Mouse (Mus musculus): ENCODE results near the gene Myocos. TPM values are rescaled to one million over a fixed set of nuclear protein-coding genes. Genes with fewer than 3 reads are reported as not detected.
A peak's percentile ranks its signal among the peaks of the same experiment; 100 is the strongest.

The Myocos gene
- polyA plus RNA-seq, 1 experiment = not detected

GRCm38 (mm10) chr1:162660276-162660860 lies 2.3 kb upstream of the Myocos start:
- H3K27me3 ChIP-seq (replicated peaks; ENCODE audit: control insufficient read depth, insufficient read depth, low read length) = no peaks in the 10 kb centered on the region
- 81% methylated on average over 11 of the region's 11 CpGs for WGBS
- DNase-seq = no peak

GRCm38 (mm10) chr1:162648416-162648815 lies 9.6 kb downstream of the Myocos start:
- DNase-seq = no peak
- Histone ChIP-seq H3K4me1 (ENCODE audit: control insufficient read depth, insufficient read depth, low read length) (no peaks in the 10 kb centered on the region), H3K4me3 (ENCODE audit: insufficient read depth, low read depth, low read length) (no peak overlapping the region), H3K27ac (ENCODE audit: insufficient read depth, low read depth, low read length) (no peak overlapping the region), H3K27me3 (replicated peaks; ENCODE audit: control insufficient read depth, insufficient read depth, low read length) (no peaks in the 10 kb centered on the region), H3K36me3 (ENCODE audit: control insufficient read depth, insufficient read depth, low read length) (no peaks in the 10 kb centered on the region)
- 95% methylated on average over 14 of the region's 14 CpGs for WGBS
- TF ChIP-seq POLR2A (IDR thresholded peaks at IDR 0.05; ENCODE audit: low read depth, low read length) = no peak
- TF ChIP-seq CTCF (conservative IDR thresholded peaks at IDR 0.05; ENCODE audit: insufficient read depth, insufficient read length, low read depth, low read length) = no peak

More at GRCm38 (mm10) chr1:162660276-162660860, 2.3 kb upstream of the Myocos start:
- Histone ChIP-seq H3K4me1 (ENCODE audit: control insufficient read depth, insufficient read depth, low read length) (no peaks in the 10 kb centered on the region; the same call in 1 of the 2 replicates), H3K4me3 (ENCODE audit: insufficient read depth, low read depth, low read length) (no peak overlapping the region), H3K27ac (ENCODE audit: insufficient read depth, low read depth, low read length) (no peak overlapping the region), H3K36me3 (ENCODE audit: control insufficient read depth, insufficient read depth, low read length) (no peaks in the 10 kb centered on the region)
- TF ChIP-seq POLR2A (IDR thresholded peaks at IDR 0.05; ENCODE audit: low read depth, low read length) (no peak), CTCF (conservative IDR thresholded peaks at IDR 0.05; ENCODE audit: insufficient read depth, insufficient read length, low read depth, low read length) (no peak)

- Histone ChIP-seq H3K27me3 (replicated peaks; ENCODE audit: control insufficient read depth, insufficient read depth, low read length) (no peaks in the 10 kb centered on the region), H3K27ac (ENCODE audit: insufficient read depth, low read depth, low read length) (no peak overlapping the region), H3K4me1 (ENCODE audit: control insufficient read depth, insufficient read depth, low read length) (no peaks in the 10 kb centered on the region), H3K36me3 (ENCODE audit: control insufficient read depth, insufficient read depth, low read length) (no peaks in the 10 kb centered on the region), H3K4me3 (ENCODE audit: insufficient read depth, low read depth, low read length) (no peak overlapping the region)
- TF ChIP-seq POLR2A (IDR thresholded peaks at IDR 0.05; ENCODE audit: low read depth, low read length) (no peak), CTCF (conservative IDR thresholded peaks at IDR 0.05; ENCODE audit: insufficient read depth, insufficient read length, low read depth, low read length) (no peak; the same call in 1 of the 2 replicates)
- WGBS = 89% methylated on average over 10 of the region's 10 CpGs
- DNase-seq = no peak
Observed at GRCm38 (mm10) chr1:162646083-162646686, 11.8 kb downstream of the Myocos start.

- H3K27me3 ChIP-seq (replicated peaks; ENCODE audit: control insufficient read depth, insufficient read depth, low read length) = no peaks in the 10 kb centered on the region
- peak; percentile 65 for DNase-seq
- H3K4me1 ChIP-seq (ENCODE audit: control insufficient read depth, insufficient read depth, low read length) = no peaks in the 10 kb centered on the region
- TF ChIP-seq POLR2A (IDR thresholded peaks at IDR 0.05; ENCODE audit: low read depth, low read length) = no peak
- H3K36me3 ChIP-seq (ENCODE audit: control insufficient read depth, insufficient read depth, low read length) = no peaks in the 10 kb centered on the region
- whole genome bisulfite sequencing = 43% methylated on average over 4 of the region's 4 CpGs
- H3K27ac ChIP-seq (ENCODE audit: insufficient read depth, low read depth, low read length) = no peak overlapping the region
- no peak overlapping the region for H3K4me3 ChIP-seq (ENCODE audit: insufficient read depth, low read depth, low read length)
Observed at GRCm38 (mm10) chr1:162643752-162644151, 14.3 kb downstream of the Myocos start.

- H3K27me3 ChIP-seq (replicated peaks; ENCODE audit: control insufficient read depth, insufficient read depth, low read length) = no peaks in the 10 kb centered on the region
- H3K4me1 ChIP-seq (ENCODE audit: control insufficient read depth, insufficient read depth, low read length) = no peaks in the 10 kb centered on the region
- no peak overlapping the region for H3K27ac ChIP-seq (ENCODE audit: insufficient read depth, low read depth, low read length)
- DNase-seq = no peak
- no peaks in the 10 kb centered on the region for H3K36me3 ChIP-seq (ENCODE audit: control insufficient read depth, insufficient read depth, low read length)
- 72% methylated on average over 3 of the region's 3 CpGs for WGBS
- no peak for TF ChIP-seq POLR2A (IDR thresholded peaks at IDR 0.05; ENCODE audit: low read depth, low read length)
- TF ChIP-seq CTCF (conservative IDR thresholded peaks at IDR 0.05; ENCODE audit: insufficient read depth, insufficient read length, low read depth, low read length) = no peak
- no peak overlapping the region for H3K4me3 ChIP-seq (ENCODE audit: insufficient read depth, low read depth, low read length)
Observed at GRCm38 (mm10) chr1:162642591-162642990, 15.4 kb downstream of the Myocos start.

GRCm38 (mm10) chr1:162639861-162640260 lies 18.2 kb downstream of the Myocos start:
- H3K4me1 ChIP-seq (ENCODE audit: control insufficient read depth, insufficient read depth, low read length) = no peaks in the 10 kb centered on the region
- H3K36me3 ChIP-seq (ENCODE audit: control insufficient read depth, insufficient read depth, low read length) = no peaks in the 10 kb centered on the region
- no peak overlapping the region for H3K27ac ChIP-seq (ENCODE audit: insufficient read depth, low read depth, low read length)
- 96% methylated on average over 1 of the region's 1 CpGs for WGBS
- no peaks in the 10 kb centered on the region for H3K27me3 ChIP-seq (replicated peaks; ENCODE audit: control insufficient read depth, insufficient read depth, low read length)
- H3K4me3 ChIP-seq (ENCODE audit: insufficient read depth, low read depth, low read length) = no peak overlapping the region
- TF ChIP-seq POLR2A (IDR thresholded peaks at IDR 0.05; ENCODE audit: low read depth, low read length) = no peak
- TF ChIP-seq CTCF (conservative IDR thresholded peaks at IDR 0.05; ENCODE audit: insufficient read depth, insufficient read length, low read depth, low read length) = no peak
- no peak for DNase-seq

- Histone ChIP-seq H3K4me1 (ENCODE audit: control insufficient read depth, insufficient read depth, low read length) (no peaks in the 10 kb centered on the region), H3K27me3 (replicated peaks; ENCODE audit: control insufficient read depth, insufficient read depth, low read length) (no peaks in the 10 kb centered on the region), H3K4me3 (ENCODE audit: insufficient read depth, low read depth, low read length) (no peak within 1 kb of the TSS), H3K27ac (ENCODE audit: insufficient read depth, low read depth, low read length) (no peak within 1 kb of the TSS), H3K36me3 (ENCODE audit: control insufficient read depth, insufficient read depth, low read length) (no peaks in the 10 kb centered on the region)
- TF ChIP-seq POLR2A (IDR thresholded peaks at IDR 0.05; ENCODE audit: low read depth, low read length) (no peak), CTCF (conservative IDR thresholded peaks at IDR 0.05; ENCODE audit: insufficient read depth, insufficient read length, low read depth, low read length) (no peak)
- DNase-seq = no peak
- WGBS = 86% methylated on average over 10 of the region's 10 CpGs
Observed at GRCm38 (mm10) chr1:162639051-162639750, 18.8 kb downstream of the Myocos start, which contains the start of gene Myoc. Myoc (plus strand) TSS chr1:162639155.

Measured in kidney, adult 2 months (tissue).